Mouse (Mus musculus): ENCODE measurements around the gene Gdf7. TPM values are rescaled to one million over a fixed set of nuclear protein-coding genes. Genes with fewer than 3 reads are reported as not detected.

The Gdf7 gene
- total RNA-seq, 2 experiments from 2014 or later, result not detected

GRCm38 (mm10) chr12:8329236-8329635, 27.5 kb upstream of the Gdf7 start:
- ATAC-seq (replicated peaks; ENCODE audit: poor library complexity), result peak; percentile 18; the same call in 1 of the 2 replicates

GRCm38 (mm10) chr12:8327675-8328053, 25.9 kb upstream of the Gdf7 start:
- no peak for ATAC-seq (replicated peaks; ENCODE audit: poor library complexity)

GRCm38 (mm10) chr12:8326825-8327674, 25.3 kb upstream of the Gdf7 start:
- peak; percentile 96 for ATAC-seq (replicated peaks; ENCODE audit: poor library complexity)

- no peak for ATAC-seq (replicated peaks; ENCODE audit: poor library complexity)
These were observed 24.3 kb upstream of the Gdf7 start for GRCm38 (mm10) chr12:8325943-8326522.

GRCm38 (mm10) chr12:8325245-8325942, 23.6 kb upstream of the Gdf7 start:
- ATAC-seq (replicated peaks; ENCODE audit: poor library complexity), result no peak

- no peak for ATAC-seq (replicated peaks; ENCODE audit: poor library complexity)
These were observed 22.3 kb upstream of the Gdf7 start for GRCm38 (mm10) chr12:8324086-8324485.

GRCm38 (mm10) chr12:8321506-8321905, 19.8 kb upstream of the Gdf7 start:
- no peak for ATAC-seq (replicated peaks; ENCODE audit: poor library complexity)

- ATAC-seq (replicated peaks; ENCODE audit: poor library complexity), result peak; percentile 93
These were observed 18.4 kb upstream of the Gdf7 start for GRCm38 (mm10) chr12:8320084-8320713.

- ATAC-seq (replicated peaks; ENCODE audit: poor library complexity), result no peak
These were observed 14.8 kb upstream of the Gdf7 start for GRCm38 (mm10) chr12:8316541-8316940.

- ATAC-seq (replicated peaks; ENCODE audit: poor library complexity), result peak; percentile 50
These were observed 12.0 kb upstream of the Gdf7 start for GRCm38 (mm10) chr12:8313773-8314172.

- peak; percentile 95 for ATAC-seq (replicated peaks; ENCODE audit: poor library complexity)
These were observed 11.6 kb upstream of the Gdf7 start, which contains the start of gene Hs1bp3 for GRCm38 (mm10) chr12:8313270-8313771. TSS of gene Hs1bp3 (plus strand) at chr12:8313432.

- ATAC-seq (replicated peaks; ENCODE audit: poor library complexity), result no peak
These were observed 10.5 kb upstream of the Gdf7 start for GRCm38 (mm10) chr12:8312266-8312665.

- no peak for ATAC-seq (replicated peaks; ENCODE audit: poor library complexity)
These were observed 9.2 kb upstream of the Gdf7 start for GRCm38 (mm10) chr12:8310992-8311391.

- peak; percentile 59 for ATAC-seq (replicated peaks; ENCODE audit: poor library complexity)
These were observed 5.2 kb upstream of the Gdf7 start for GRCm38 (mm10) chr12:8306910-8307309.

- peak; percentile 80 for ATAC-seq (replicated peaks; ENCODE audit: poor library complexity)
These were observed 4.7 kb upstream of the Gdf7 start for GRCm38 (mm10) chr12:8306432-8306831.

- ATAC-seq (replicated peaks; ENCODE audit: poor library complexity), result no peak
These were observed 3.5 kb upstream of the Gdf7 start for GRCm38 (mm10) chr12:8305258-8305657.

GRCm38 (mm10) chr12:8301011-8301814, 541 bp downstream of the Gdf7 start:
- no peak for ATAC-seq (replicated peaks; ENCODE audit: poor library complexity)

GRCm38 (mm10) chr12:8300521-8300920, 1.2 kb downstream of the Gdf7 start:
- ATAC-seq (replicated peaks; ENCODE audit: poor library complexity), result no peak

- ATAC-seq (replicated peaks; ENCODE audit: poor library complexity), result no peak
These were observed 1.7 kb downstream of the Gdf7 start for GRCm38 (mm10) chr12:8300111-8300480.

Data from megakaryocyte progenitor cell, adult 5-6 weeks (primary cell).